Mouse (Mus musculus): ENCODE data around the gene Scd2. TPM values are rescaled to one million over a fixed set of nuclear protein-coding genes. Genes with fewer than 3 reads are reported as not detected.
A peak's percentile ranks its signal among the peaks of the same experiment; 100 is the strongest.

Scd2 gene
- polyA plus RNA-seq, 1 experiment: 329 TPM

GRCm38 (mm10) chr19:44316752-44317315, 23.4 kb downstream of the Scd2 start:
- Histone ChIP-seq H3K9ac (ENCODE audit: low read depth, poor library complexity, severe bottlenecking) (no peak overlapping the region), H3K27me3 (ENCODE audit: control insufficient read depth, insufficient read depth, low read length, poor library complexity, severe bottlenecking) (no peaks in the 10 kb centered on the region), H3K27ac (ENCODE audit: insufficient read depth, low read length) (peak overlapping the region; percentile 4; the same call in 1 of the 2 replicates), H3K36me3 (ENCODE audit: control insufficient read depth, insufficient read depth, low read length, poor library complexity, severe bottlenecking) (no peaks in the 10 kb centered on the region), H3K9me3 (replicated peaks; ENCODE audit: control insufficient read depth, insufficient read depth, low read length, poor library complexity, severe bottlenecking) (no peaks in the 10 kb centered on the region), H3K4me1 (ENCODE audit: control insufficient read depth, insufficient read depth, low read length) (peaks cover 4% of the 10 kb centered on the region), H3K4me3 (ENCODE audit: low read depth, low read length) (no peak overlapping the region)
- TF ChIP-seq CTCF (IDR thresholded peaks at IDR 0.05; ENCODE audit: low read depth, low read length) (no peak), EP300 (IDR thresholded peaks at IDR 0.05; ENCODE audit: insufficient read depth, low read depth, low read length) (no peak), POLR2A (IDR thresholded peaks at IDR 0.05; ENCODE audit: insufficient read depth, low read length) (no peak)

- Histone ChIP-seq H3K36me3 (ENCODE audit: control insufficient read depth, insufficient read depth, low read length, poor library complexity, severe bottlenecking) (no peaks in the 10 kb centered on the region), H3K27ac (ENCODE audit: insufficient read depth, low read length) (peak overlapping the region; percentile 30; the same call in 1 of the 2 replicates), H3K4me1 (ENCODE audit: control insufficient read depth, insufficient read depth, low read length) (peaks cover 4% of the 10 kb centered on the region), H3K4me3 (ENCODE audit: low read depth, low read length) (no peak overlapping the region), H3K27me3 (ENCODE audit: control insufficient read depth, insufficient read depth, low read length, poor library complexity, severe bottlenecking) (no peaks in the 10 kb centered on the region), H3K9ac (ENCODE audit: low read depth, poor library complexity, severe bottlenecking) (no peak overlapping the region), H3K9me3 (replicated peaks; ENCODE audit: control insufficient read depth, insufficient read depth, low read length, poor library complexity, severe bottlenecking) (no peaks in the 10 kb centered on the region)
- TF ChIP-seq CTCF (IDR thresholded peaks at IDR 0.05; ENCODE audit: low read depth, low read length) (no peak), EP300 (IDR thresholded peaks at IDR 0.05; ENCODE audit: insufficient read depth, low read depth, low read length) (no peak), POLR2A (IDR thresholded peaks at IDR 0.05; ENCODE audit: insufficient read depth, low read length) (no peak)
Observed at GRCm38 (mm10) chr19:44317391-44317790, 23.9 kb downstream of the Scd2 start.

- no peak overlapping the region for H3K4me3 ChIP-seq (ENCODE audit: low read depth, low read length)
- H3K9me3 ChIP-seq (replicated peaks; ENCODE audit: control insufficient read depth, insufficient read depth, low read length, poor library complexity, severe bottlenecking): no peaks in the 10 kb centered on the region
- H3K27ac ChIP-seq (ENCODE audit: insufficient read depth, low read length): no peak overlapping the region
- H3K36me3 ChIP-seq (ENCODE audit: control insufficient read depth, insufficient read depth, low read length, poor library complexity, severe bottlenecking): no peaks in the 10 kb centered on the region
- H3K27me3 ChIP-seq (ENCODE audit: control insufficient read depth, insufficient read depth, low read length, poor library complexity, severe bottlenecking): no peaks in the 10 kb centered on the region
- H3K4me1 ChIP-seq (ENCODE audit: control insufficient read depth, insufficient read depth, low read length): peaks cover 4% of the 10 kb centered on the region
- H3K9ac ChIP-seq (ENCODE audit: low read depth, poor library complexity, severe bottlenecking): no peak overlapping the region
- TF ChIP-seq EP300 (IDR thresholded peaks at IDR 0.05; ENCODE audit: insufficient read depth, low read depth, low read length) (no peak), CTCF (IDR thresholded peaks at IDR 0.05; ENCODE audit: low read depth, low read length) (no peak), POLR2A (IDR thresholded peaks at IDR 0.05; ENCODE audit: insufficient read depth, low read length) (no peak)
Observed at GRCm38 (mm10) chr19:44318545-44318944, 25.1 kb downstream of the Scd2 start.

- Histone ChIP-seq H3K27me3 (ENCODE audit: control insufficient read depth, insufficient read depth, low read length, poor library complexity, severe bottlenecking) (no peaks in the 10 kb centered on the region), H3K4me1 (ENCODE audit: control insufficient read depth, insufficient read depth, low read length) (peaks cover 4% of the 10 kb centered on the region), H3K27ac (ENCODE audit: insufficient read depth, low read length) (no peak overlapping the region), H3K4me3 (ENCODE audit: low read depth, low read length) (no peak overlapping the region), H3K36me3 (ENCODE audit: control insufficient read depth, insufficient read depth, low read length, poor library complexity, severe bottlenecking) (no peaks in the 10 kb centered on the region), H3K9me3 (replicated peaks; ENCODE audit: control insufficient read depth, insufficient read depth, low read length, poor library complexity, severe bottlenecking) (no peaks in the 10 kb centered on the region), H3K9ac (ENCODE audit: low read depth, poor library complexity, severe bottlenecking) (no peak overlapping the region)
- TF ChIP-seq POLR2A (IDR thresholded peaks at IDR 0.05; ENCODE audit: insufficient read depth, low read length) (no peak), EP300 (IDR thresholded peaks at IDR 0.05; ENCODE audit: insufficient read depth, low read depth, low read length) (no peak), CTCF (IDR thresholded peaks at IDR 0.05; ENCODE audit: low read depth, low read length) (no peak)
Observed at GRCm38 (mm10) chr19:44320316-44320715, 26.8 kb downstream of the Scd2 start.

- H3K4me3 ChIP-seq (ENCODE audit: low read depth, low read length): no peak overlapping the region
- TF ChIP-seq POLR2A (IDR thresholded peaks at IDR 0.05; ENCODE audit: insufficient read depth, low read length) (no peak), CTCF (IDR thresholded peaks at IDR 0.05; ENCODE audit: low read depth, low read length) (no peak), EP300 (IDR thresholded peaks at IDR 0.05; ENCODE audit: insufficient read depth, low read depth, low read length) (no peak)
- no peak overlapping the region for H3K9ac ChIP-seq (ENCODE audit: low read depth, poor library complexity, severe bottlenecking)
- peak overlapping the region; percentile 21; the same call in 1 of the 2 replicates for H3K27ac ChIP-seq (ENCODE audit: insufficient read depth, low read length)
- H3K9me3 ChIP-seq (replicated peaks; ENCODE audit: control insufficient read depth, insufficient read depth, low read length, poor library complexity, severe bottlenecking): 0 out of 2 replicates have a peak, but pooled peaks cover 4% of the 10 kb centered on the region
- H3K27me3 ChIP-seq (ENCODE audit: control insufficient read depth, insufficient read depth, low read length, poor library complexity, severe bottlenecking): no peaks in the 10 kb centered on the region
- H3K36me3 ChIP-seq (ENCODE audit: control insufficient read depth, insufficient read depth, low read length, poor library complexity, severe bottlenecking): no peaks in the 10 kb centered on the region
- H3K4me1 ChIP-seq (ENCODE audit: control insufficient read depth, insufficient read depth, low read length): peaks cover 4% of the 10 kb centered on the region
Observed at GRCm38 (mm10) chr19:44321201-44321600, 27.7 kb downstream of the Scd2 start.

- H3K4me1 ChIP-seq (ENCODE audit: control insufficient read depth, insufficient read depth, low read length): peaks cover 4% of the 10 kb centered on the region
- H3K27me3 ChIP-seq (ENCODE audit: control insufficient read depth, insufficient read depth, low read length, poor library complexity, severe bottlenecking): no peaks in the 10 kb centered on the region
- no peak overlapping the region for H3K27ac ChIP-seq (ENCODE audit: insufficient read depth, low read length)
- TF ChIP-seq EP300 (IDR thresholded peaks at IDR 0.05; ENCODE audit: insufficient read depth, low read depth, low read length): no peak
- TF ChIP-seq CTCF (IDR thresholded peaks at IDR 0.05; ENCODE audit: low read depth, low read length): no peak
- no peak for TF ChIP-seq POLR2A (IDR thresholded peaks at IDR 0.05; ENCODE audit: insufficient read depth, low read length)
- 0 out of 2 replicates have a peak, but pooled peaks cover 4% of the 10 kb centered on the region for H3K9me3 ChIP-seq (replicated peaks; ENCODE audit: control insufficient read depth, insufficient read depth, low read length, poor library complexity, severe bottlenecking)
- H3K9ac ChIP-seq (ENCODE audit: low read depth, poor library complexity, severe bottlenecking): no peak overlapping the region
- H3K36me3 ChIP-seq (ENCODE audit: control insufficient read depth, insufficient read depth, low read length, poor library complexity, severe bottlenecking): no peaks in the 10 kb centered on the region
- no peak overlapping the region for H3K4me3 ChIP-seq (ENCODE audit: low read depth, low read length)
Observed at GRCm38 (mm10) chr19:44321631-44322030, 28.2 kb downstream of the Scd2 start.
